Mouse (Mus musculus): ENCODE results near the gene Fndc9.

Gene Fndc9

GRCm38 (mm10) chr11:46276168-46276567 lies 40.8 kb downstream of the Fndc9 start:
- DNase-seq (ENCODE audit: low read depth in 1 of 2, low spot score in 2 of 2) = no peak

- peak in 1 of 2 experiments; percentile 23 for DNase-seq (ENCODE audit: low read depth in 1 of 2, low spot score in 2 of 2)
Observed at GRCm38 (mm10) chr11:46276778-46277177, 41.4 kb downstream of the Fndc9 start.

GRCm38 (mm10) chr11:46278140-46278539 lies 42.8 kb downstream of the Fndc9 start:
- no peak for DNase-seq (ENCODE audit: low read depth in 1 of 2, low spot score in 2 of 2)

- DNase-seq (ENCODE audit: low read depth in 1 of 2, low spot score in 2 of 2) = no peak
Observed at GRCm38 (mm10) chr11:46278709-46279108, 43.4 kb downstream of the Fndc9 start.

- no peak for DNase-seq (ENCODE audit: low read depth in 1 of 2, low spot score in 2 of 2)
Observed at GRCm38 (mm10) chr11:46282612-46283011, 47.3 kb downstream of the Fndc9 start.

GRCm38 (mm10) chr11:46283800-46284199 lies 48.5 kb downstream of the Fndc9 start:
- DNase-seq (ENCODE audit: low read depth in 1 of 2, low spot score in 2 of 2) = no peak

- DNase-seq (ENCODE audit: low read depth in 1 of 2, low spot score in 2 of 2) = no peak
Observed at GRCm38 (mm10) chr11:46286803-46287202, 51.5 kb downstream of the Fndc9 start.

- no peak for DNase-seq (ENCODE audit: low read depth in 1 of 2, low spot score in 2 of 2)
Observed at GRCm38 (mm10) chr11:46288091-46288490, 52.8 kb downstream of the Fndc9 start.

GRCm38 (mm10) chr11:46289022-46289421 lies 53.7 kb downstream of the Fndc9 start:
- no peak for DNase-seq (ENCODE audit: low read depth in 1 of 2, low spot score in 2 of 2)

Data from monocyte, adult 2 months (primary cell).